Mouse (Mus musculus) liver (tissue): ENCODE results near the gene Xrra1.
"Not testable (repeated sequence)": the region's sequence is repeated elsewhere in the genome, so short reads cannot be mapped to it uniquely, and the experiment has no call there.

Source experiments
- DNase-seq: peaks from one replicate; pipeline ENCODE4 v3.0.0-alpha.2; 2020; ENCODE audit warnings: mixed read lengths

The Xrra1 gene

GRCm38 (mm10) chr7:99902918-99903665, 44.2 kb downstream of the Xrra1 start:
- no peak for DNase-seq

GRCm38 (mm10) chr7:99904421-99905005, 45.6 kb downstream of the Xrra1 start:
- DNase-seq: no peak

GRCm38 (mm10) chr7:99906346-99906745, 47.4 kb downstream of the Xrra1 start:
- no peak for DNase-seq

GRCm38 (mm10) chr7:99907463-99907862, 48.5 kb downstream of the Xrra1 start:
- DNase-seq: no peak

- DNase-seq: no peak
These were observed 52.1 kb downstream of the Xrra1 start for GRCm38 (mm10) chr7:99911038-99911437.

GRCm38 (mm10) chr7:99914316-99914715, 55.4 kb downstream of the Xrra1 start:
- DNase-seq: no peak

GRCm38 (mm10) chr7:99915511-99915910, 56.6 kb downstream of the Xrra1 start:
- DNase-seq: no peak

- DNase-seq: peak; percentile 44
These were observed 57.9 kb downstream of the Xrra1 start for GRCm38 (mm10) chr7:99916741-99917319.

GRCm38 (mm10) chr7:99917320-99917844, 58.5 kb downstream of the Xrra1 start:
- no peak for DNase-seq

- no peak for DNase-seq
These were observed 60.2 kb downstream of the Xrra1 start for GRCm38 (mm10) chr7:99919164-99919563.

GRCm38 (mm10) chr7:99919971-99920370, 61.1 kb downstream of the Xrra1 start:
- no peak for DNase-seq

- DNase-seq: no peak
These were observed 61.5 kb downstream of the Xrra1 start for GRCm38 (mm10) chr7:99920416-99920815.

GRCm38 (mm10) chr7:99926916-99927714, 68.2 kb downstream of the Xrra1 start:
- DNase-seq: peak; percentile 61

GRCm38 (mm10) chr7:99935758-99936157, 76.8 kb downstream of the Xrra1 start:
- DNase-seq: no peak

- DNase-seq: no peak
These were observed 81.8 kb downstream of the Xrra1 start for GRCm38 (mm10) chr7:99940669-99941068.

GRCm38 (mm10) chr7:99944520-99944919, 85.6 kb downstream of the Xrra1 start:
- no peak for DNase-seq

GRCm38 (mm10) chr7:99945012-99945411, 86.1 kb downstream of the Xrra1 start:
- DNase-seq: not testable (repeated sequence)

GRCm38 (mm10) chr7:99945939-99946338, 87.0 kb downstream of the Xrra1 start:
- DNase-seq: no peak

- no peak for DNase-seq
These were observed 87.4 kb downstream of the Xrra1 start for GRCm38 (mm10) chr7:99946356-99946755.

- DNase-seq: no peak
These were observed 88.4 kb downstream of the Xrra1 start for GRCm38 (mm10) chr7:99947329-99947728.

GRCm38 (mm10) chr7:99953442-99954098, 94.7 kb downstream of the Xrra1 start:
- DNase-seq: no peak

GRCm38 (mm10) chr7:99954212-99954611, 95.3 kb downstream of the Xrra1 start:
- DNase-seq: no peak

GRCm38 (mm10) chr7:99956095-99956494, 97.2 kb downstream of the Xrra1 start:
- DNase-seq: no peak
